Mouse (Mus musculus): ENCODE data around the gene Nr2c2.

DNA sequence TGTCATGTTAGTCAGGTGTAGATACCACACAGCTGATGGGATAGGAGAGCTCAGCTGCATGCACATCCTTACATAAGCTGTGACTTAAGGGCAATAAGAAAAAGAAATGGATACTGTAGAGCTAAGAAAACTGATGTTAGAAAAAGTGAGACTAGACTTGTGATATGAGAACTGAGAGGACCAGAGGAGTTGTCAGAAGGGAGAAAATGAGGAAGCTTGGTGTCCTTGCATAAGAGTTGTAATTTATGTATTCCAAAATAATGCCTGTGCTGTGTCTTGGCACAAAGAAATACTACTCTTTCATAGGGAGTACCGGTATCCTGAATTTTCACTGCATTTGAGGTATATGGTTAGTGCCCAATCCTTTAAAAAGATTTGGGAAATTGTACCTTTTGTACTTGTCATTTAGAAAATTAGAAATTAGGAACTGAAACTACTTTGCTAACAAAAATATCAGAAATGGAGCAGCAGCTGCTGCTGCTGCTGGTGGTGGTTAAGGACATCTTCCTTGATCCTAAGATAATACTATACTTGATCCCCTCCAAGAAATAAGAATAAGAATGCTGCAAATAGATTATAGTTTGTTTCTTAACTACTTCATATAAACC is 35.8 kb downstream of the Nr2c2 start:
- TF ChIP-seq POLR2A (IDR thresholded peaks at IDR 0.05; ENCODE audit: borderline replicate concordance, low read depth, low read length) (no peak), CTCF (IDR thresholded peaks at IDR 0.05; ENCODE audit: low read depth, low read length) (no peak)
